Mouse (Mus musculus): ENCODE results near the gene Fam120b. TPM values are rescaled to one million over a fixed set of nuclear protein-coding genes. Genes with fewer than 3 reads are reported as not detected.

Gene Fam120b
- total RNA-seq (2021), result 10 to 100 TPM; 10.9 to 11.2 TPM
- long read RNA-seq, experiment 1, full-length matches to known transcripts, result 13 of 19 reads
- long read RNA-seq, experiment 1, partial matches to known transcripts, result 3 of 19 reads
- long read RNA-seq, experiment 1, other reads (novel, unspliced or antisense), result 3 of 19 reads
- long read RNA-seq, experiment 2, full-length matches to known transcripts, result 17 of 22 reads
- long read RNA-seq, experiment 2, partial matches to known transcripts, result 2 of 22 reads
- long read RNA-seq, experiment 2, other reads (novel, unspliced or antisense), result 3 of 22 reads

GRCm38 (mm10) chr17:15395997-15396675 is at the start of gene Fam120b:
Fam120b (plus strand) TSS chr17:15396202.
- intact Hi-C loops (cut with DNase I), result no loop called here
- DNase-seq, result peak; percentile 82 to 86

GRCm38 (mm10) chr17:15350152-15350551 is 45.9 kb upstream of the Fam120b start:
- no peak for DNase-seq
- intact Hi-C loops (cut with DNase I), result no loop called here

GRCm38 (mm10) chr17:15352869-15353610 is 43.0 kb upstream of the Fam120b start:
- no peak for DNase-seq
- intact Hi-C loops (cut with DNase I), result no loop called here

- no peak for DNase-seq
- intact Hi-C loops (cut with DNase I), result no loop called here
Measured at GRCm38 (mm10) chr17:15354006-15354405, 42.0 kb upstream of the Fam120b start.

- no peak for DNase-seq
- intact Hi-C loops (cut with DNase I), result no loop called here
Measured at GRCm38 (mm10) chr17:15355072-15355471, 40.9 kb upstream of the Fam120b start.

GRCm38 (mm10) chr17:15356526-15356925 is 39.5 kb upstream of the Fam120b start:
- no peak for DNase-seq
- intact Hi-C loops (cut with DNase I), result no loop called here

- intact Hi-C loops (cut with DNase I), result no loop called here
- no peak for DNase-seq
Measured at GRCm38 (mm10) chr17:15357071-15357470, 38.9 kb upstream of the Fam120b start.

GRCm38 (mm10) chr17:15363656-15364055 is 32.3 kb upstream of the Fam120b start:
- no peak for DNase-seq
- intact Hi-C loops (cut with DNase I), result loop anchor here (5.0 kb wide), 1 partner anchor 91 kb away; no protein-coding TSS in a partner anchor

GRCm38 (mm10) chr17:15365650-15366049 is 30.4 kb upstream of the Fam120b start:
- peak; percentile 35 for DNase-seq
- intact Hi-C loops (cut with DNase I), result no loop called here

- intact Hi-C loops (cut with DNase I), result no loop called here
- no peak for DNase-seq
Measured at GRCm38 (mm10) chr17:15370401-15370800, 25.6 kb upstream of the Fam120b start.

GRCm38 (mm10) chr17:15371967-15372835 is 23.8 kb upstream of the Fam120b start:
- intact Hi-C loops (cut with DNase I), result no loop called here
- no peak for DNase-seq

- peak in 1 of 2 experiments; percentile 14 for DNase-seq
- intact Hi-C loops (cut with DNase I), result no loop called here
Measured at GRCm38 (mm10) chr17:15372931-15373652, 22.9 kb upstream of the Fam120b start.

GRCm38 (mm10) chr17:15374321-15375141 is 21.5 kb upstream of the Fam120b start:
- peak; percentile 18 to 23 for DNase-seq
- intact Hi-C loops (cut with DNase I), result loop anchor here (5.0 kb wide), 4 partner anchors 87 to 247 kb away; no protein-coding TSS in a partner anchor

- DNase-seq, result no peak
- intact Hi-C loops (cut with DNase I), result loop anchor here (5.0 kb wide), 4 partner anchors 88 to 248 kb away; no protein-coding TSS in a partner anchor
Measured at GRCm38 (mm10) chr17:15375224-15375623, 20.8 kb upstream of the Fam120b start.

GRCm38 (mm10) chr17:15375701-15376493 is 20.1 kb upstream of the Fam120b start:
- DNase-seq, result peak; percentile 65 to 72
- intact Hi-C loops (cut with DNase I), result loop anchor here (1.0 to 5.0 kb wide), 5 partner anchors 89 to 309 kb away; no protein-coding TSS in a partner anchor

GRCm38 (mm10) chr17:15376494-15377181 is 19.4 kb upstream of the Fam120b start, which contains the start of gene Dll1:
Dll1 (minus strand) TSS chr17:15376872.
- intact Hi-C loops (cut with DNase I), result loop anchor here (1.0 to 5.0 kb wide), 5 partner anchors 89 to 309 kb away; no protein-coding TSS in a partner anchor
- peak in 1 of 2 experiments; percentile 24 for DNase-seq

- peak in 1 of 2 experiments; percentile 42 for DNase-seq
- intact Hi-C loops (cut with DNase I), result loop anchor here (5.0 kb wide), 4 partner anchors 89 to 251 kb away; no protein-coding TSS in a partner anchor
Measured at GRCm38 (mm10) chr17:15377901-15378300, 18.1 kb upstream of the Fam120b start.
